Mouse (Mus musculus) cerebellum, adult 2 months (tissue): Measurements from ENCODE around the gene Rnf222.

ENCODE experiments used
- CTCF ChIP-seq: fragments of 200-500 bp; IDR thresholded peaks from 2 replicates; pipeline ENCODE4 v1.5.1; 2011; ENCODE audit warnings: low read depth, mild to moderate bottlenecking, control low read depth, low read length, moderate library complexity, borderline replicate concordance; ENCODE audit not compliant: insufficient read depth
- POLR2A ChIP-seq: fragments of 200-500 bp; IDR thresholded peaks from 2 replicates; pipeline ENCODE4 v1.6.1; 2011; ENCODE audit warnings: low read length, control low read depth, borderline replicate concordance; ENCODE audit not compliant: insufficient read depth

- TF ChIP-seq POLR2A, result no peak
- no peak for TF ChIP-seq CTCF
These were observed 54.4 kb downstream of the Rnf222 start for GRCm38 (mm10) chr11:68942731-68943130.
